Mouse (Mus musculus): ENCODE measurements around the gene Arpc4.

Gene Arpc4

GRCm38 (mm10) chr6:113405483-113405882 is 27.6 kb downstream of the Arpc4 start:
- no peak for DNase-seq (ENCODE audit: extremely low spot score)

- no peak for DNase-seq (ENCODE audit: extremely low spot score)
Measured at GRCm38 (mm10) chr6:113406683-113407082, 28.8 kb downstream of the Arpc4 start.

GRCm38 (mm10) chr6:113410001-113410400 is 32.1 kb downstream of the Arpc4 start:
- DNase-seq (ENCODE audit: extremely low spot score), result no peak

- DNase-seq (ENCODE audit: extremely low spot score), result no peak
Measured at GRCm38 (mm10) chr6:113416416-113416815, 38.5 kb downstream of the Arpc4 start.

GRCm38 (mm10) chr6:113418441-113419198 is 40.7 kb downstream of the Arpc4 start:
- DNase-seq (ENCODE audit: extremely low spot score), result no peak

GRCm38 (mm10) chr6:113419199-113419587 is 41.3 kb downstream of the Arpc4 start, which contains the start of gene Rpusd3:
Gene Rpusd3, minus strand, starts transcription at chr6:113419340.
- DNase-seq (ENCODE audit: extremely low spot score), result peak; percentile 95

- DNase-seq (ENCODE audit: extremely low spot score), result no peak
Measured at GRCm38 (mm10) chr6:113423000-113423399, 45.1 kb downstream of the Arpc4 start.

- no peak for DNase-seq (ENCODE audit: extremely low spot score)
Measured at GRCm38 (mm10) chr6:113424187-113424586, 46.3 kb downstream of the Arpc4 start.

GRCm38 (mm10) chr6:113426696-113427095 is 48.8 kb downstream of the Arpc4 start:
- no peak for DNase-seq (ENCODE audit: extremely low spot score)

- peak; percentile 40 for DNase-seq (ENCODE audit: extremely low spot score)
Measured at GRCm38 (mm10) chr6:113427397-113427796, 49.5 kb downstream of the Arpc4 start.

- DNase-seq (ENCODE audit: extremely low spot score), result no peak
Measured at GRCm38 (mm10) chr6:113428006-113428405, 50.1 kb downstream of the Arpc4 start.

- DNase-seq (ENCODE audit: extremely low spot score), result no peak
Measured at GRCm38 (mm10) chr6:113429965-113430364, 52.0 kb downstream of the Arpc4 start.

GRCm38 (mm10) chr6:113430846-113431245 is 52.9 kb downstream of the Arpc4 start:
- DNase-seq (ENCODE audit: extremely low spot score), result no peak

- no peak for DNase-seq (ENCODE audit: extremely low spot score)
Measured at GRCm38 (mm10) chr6:113431801-113432200, 53.9 kb downstream of the Arpc4 start.

GRCm38 (mm10) chr6:113433661-113434060 is 55.7 kb downstream of the Arpc4 start:
- DNase-seq (ENCODE audit: extremely low spot score), result no peak

- DNase-seq (ENCODE audit: extremely low spot score), result no peak
Measured at GRCm38 (mm10) chr6:113434691-113435090, 56.8 kb downstream of the Arpc4 start.

- no peak for DNase-seq (ENCODE audit: extremely low spot score)
Measured at GRCm38 (mm10) chr6:113435664-113436205, 57.8 kb downstream of the Arpc4 start, which contains the start of gene Cidec. Gene Cidec, minus strand, starts transcription at chr6:113435760.

- no peak for DNase-seq (ENCODE audit: extremely low spot score)
Measured at GRCm38 (mm10) chr6:113437135-113437534, 59.2 kb downstream of the Arpc4 start.

GRCm38 (mm10) chr6:113438721-113439430 is 61.0 kb downstream of the Arpc4 start:
- no peak for DNase-seq (ENCODE audit: extremely low spot score)

All from embryo, embryonic 9.5 days (tissue).